ENCODE assay signal across 8 mouse cellular contexts in genomic region chr2:130450434-130450796, GRCm38 (mm10). TPM values are rescaled to one million over a fixed set of nuclear protein-coding genes. Genes with fewer than 3 reads are reported as not detected.
DNase-seq lines count a peak whose midpoint lies in the region; ATAC-seq and TF ChIP-seq lines count a peak whose summit lies in the region.

No protein-coding gene starts in this region.

- H3K27me3 ChIP-seq in G1E (ENCODE audit: insufficient read depth, low read length), result no peaks in the 10 kb centered on the region
- no peaks in the 10 kb centered on the region for H3K27me3 ChIP-seq in forebrain, embryonic 15.5 days
- H3K27me3 ChIP-seq in hindbrain, embryonic 11.5 days (ENCODE audit: control insufficient read depth, insufficient read depth, low read length), result peaks cover 2% of the 10 kb centered on the region; the same call in 1 of the 2 replicates
- peaks cover 6% of the 10 kb centered on the region for H3K27me3 ChIP-seq in lung, embryonic 16.5 days (ENCODE audit: control insufficient read depth, insufficient read depth, low read depth, low read length)

- peak; percentile 70 for DNase-seq in G1E (ENCODE audit: low spot score)
- no peak for DNase-seq in hindbrain, embryonic 11.5 days (ENCODE audit: low spot score)
- peak; percentile 81 for DNase-seq in layer of hippocampus, postnatal 36 days
- DNase-seq in ovary, postnatal 14 days (ENCODE audit: low spot score), result peak; percentile 56
- DNase-seq in T-cell, adult 2 months (ENCODE audit: low spot score), result no peak

- H3K4me2 ChIP-seq in forebrain, embryonic 15.5 days (replicated peaks), result peak overlapping the region; percentile 75
- peak overlapping the region; percentile 82 for H3K4me2 ChIP-seq in hindbrain, embryonic 11.5 days (replicated peaks; ENCODE audit: low read depth, low read length)
- peak overlapping the region; percentile 70 for H3K4me2 ChIP-seq in lung, embryonic 16.5 days (ENCODE audit: low read depth, low read length)

- ATAC-seq in G1E (ENCODE audit: extremely low read depth, insufficient number of reproducible peaks, low FRiP score, poor library complexity, severe bottlenecking), result no peak
- ATAC-seq in forebrain, embryonic 15.5 days (replicated peaks), result peak; percentile 89
- ATAC-seq in hindbrain, embryonic 11.5 days (ENCODE audit: low FRiP score), result peak; percentile 84
- ATAC-seq in lung, embryonic 16.5 days (ENCODE audit: low read depth), result peak; percentile 90

- H3K9ac ChIP-seq in forebrain, embryonic 15.5 days (replicated peaks), result peak overlapping the region; percentile 74
- peak overlapping the region; percentile 88 for H3K9ac ChIP-seq in hindbrain, embryonic 11.5 days (ENCODE audit: low read depth, low read length)
- peak overlapping the region; percentile 85 for H3K9ac ChIP-seq in lung, embryonic 16.5 days (ENCODE audit: low read length)

- no peaks in the 10 kb centered on the region for H3K9me3 ChIP-seq in G1E (replicated peaks)
- H3K9me3 ChIP-seq in forebrain, embryonic 15.5 days, result no peaks in the 10 kb centered on the region
- no peaks in the 10 kb centered on the region for H3K9me3 ChIP-seq in hindbrain, embryonic 11.5 days (ENCODE audit: control insufficient read depth, low read length)
- no peaks in the 10 kb centered on the region for H3K9me3 ChIP-seq in lung, embryonic 16.5 days (ENCODE audit: control insufficient read depth, low read length)

- no peak for TF ChIP-seq CTCF in G1E (IDR thresholded peaks at IDR 0.05; ENCODE audit: low read depth, low read length)

- peaks cover 49% of the 10 kb centered on the region for H3K4me1 ChIP-seq in G1E (ENCODE audit: insufficient read depth, low read depth, low read length)
- H3K4me1 ChIP-seq in brown adipose tissue, adult 24 weeks (ENCODE audit: control insufficient read depth, insufficient read depth, insufficient read length, low read length), result peaks cover 5% of the 10 kb centered on the region
- H3K4me1 ChIP-seq in forebrain, embryonic 15.5 days, result peaks cover 46% of the 10 kb centered on the region
- 0 out of 2 replicates have a peak, but pooled peaks cover 2% of the 10 kb centered on the region for H3K4me1 ChIP-seq in hindbrain, embryonic 11.5 days (replicated peaks; ENCODE audit: control insufficient read depth, insufficient read depth, low read length)
- peaks cover 13% of the 10 kb centered on the region; the same call in 1 of the 2 replicates for H3K4me1 ChIP-seq in lung, embryonic 16.5 days (replicated peaks; ENCODE audit: control insufficient read depth, insufficient read depth, low read length)

- peak overlapping the region; percentile 75 for H3K27ac ChIP-seq in brown adipose tissue, adult 24 weeks (replicated peaks; ENCODE audit: low read depth, low read length)
- H3K27ac ChIP-seq in forebrain, embryonic 15.5 days (replicated peaks), result peak overlapping the region; percentile 88
- H3K27ac ChIP-seq in hindbrain, embryonic 11.5 days (ENCODE audit: low read depth, low read length), result peak overlapping the region; percentile 77
- H3K27ac ChIP-seq in lung, embryonic 16.5 days (ENCODE audit: low read length), result peak overlapping the region; percentile 73

- H3K4me3 ChIP-seq in G1E (ENCODE audit: low read depth, low read length), result peak overlapping the region; percentile 91
- H3K4me3 ChIP-seq in brown adipose tissue, adult 24 weeks (ENCODE audit: insufficient read depth, low read depth, low read length), result peak overlapping the region; percentile 92
- peak overlapping the region; percentile 89 for H3K4me3 ChIP-seq in forebrain, embryonic 15.5 days
- peak overlapping the region; percentile 91 for H3K4me3 ChIP-seq in hindbrain, embryonic 11.5 days (ENCODE audit: low read depth, low read length)
- peak overlapping the region; percentile 84 for H3K4me3 ChIP-seq in lung, embryonic 16.5 days (ENCODE audit: low read length)

- 1% methylated on average over 43 of the region's 47 CpGs for WGBS in forebrain, embryonic 15.5 days
- under 1% methylated on average over 38 of the region's 47 CpGs for WGBS in hindbrain, embryonic 11.5 days
- under 1% methylated on average over 35 of the region's 47 CpGs for WGBS in lung, embryonic 16.5 days

- peaks cover 14% of the 10 kb centered on the region for H3K36me3 ChIP-seq in G1E (replicated peaks)
- H3K36me3 ChIP-seq in forebrain, embryonic 15.5 days, result 0 out of 2 replicates have a peak, but pooled peaks cover 2% of the 10 kb centered on the region
- no peaks in the 10 kb centered on the region for H3K36me3 ChIP-seq in hindbrain, embryonic 11.5 days (ENCODE audit: control insufficient read depth, insufficient read depth, low read length)
- H3K36me3 ChIP-seq in lung, embryonic 16.5 days (ENCODE audit: control insufficient read depth, insufficient read depth, low read length), result no peaks in the 10 kb centered on the region

RNA-seq across cellular contexts. Expression of gene Ptpra, which starts 0.3 kb away (rescaled TPM):
- total RNA-seq in G1E (2014; fragmentation: Nextera tagmentation) (60.6 and 97.7 TPM in 2 replicates), G1E (2017) (119 and 127 TPM in 2 replicates)
- polyA plus RNA-seq in G1E (2012), result 11.4 and 22.6 TPM in 2 replicates
- 38.6 and 52.5 TPM in 2 replicates for polyA plus RNA-seq in brown adipose tissue, adult 24 weeks (2012; ENCODE audit: insufficient read depth, insufficient read length, missing spikeins)
- 146 and 160 TPM in 2 replicates for polyA plus RNA-seq in forebrain, embryonic 15.5 days (2015; fragmentation: Nextera tagmentation; extraction: Ambion mirVana)
- polyA plus RNA-seq in hindbrain, embryonic 11.5 days (2014; fragmentation: Nextera tagmentation; extraction: Ambion mirVana), result 102 TPM in 2 replicates
- total RNA-seq in layer of hippocampus, postnatal 36 days (2021), result 100 to 1,000 TPM; 318 to 339 TPM
- 68.0 and 68.3 TPM in 2 replicates for polyA plus RNA-seq in lung, embryonic 16.5 days (2015; fragmentation: Nextera tagmentation; extraction: Ambion mirVana)

RNA-seq across cellular contexts. Expression of gene Pced1a, which starts 25.9 kb away (rescaled TPM):
- 16.9 and 17.6 TPM in 2 replicates for total RNA-seq in G1E (2014; fragmentation: Nextera tagmentation)
- 13.9 and 20.0 TPM in 2 replicates for total RNA-seq in G1E (2017)
- polyA plus RNA-seq in G1E (2012), result 17.4 and 19.7 TPM in 2 replicates
- 6.9 and 10.4 TPM in 2 replicates for polyA plus RNA-seq in brown adipose tissue, adult 24 weeks (2012; ENCODE audit: insufficient read depth, insufficient read length, missing spikeins)
- polyA plus RNA-seq in forebrain, embryonic 15.5 days (2015; fragmentation: Nextera tagmentation; extraction: Ambion mirVana), result 12.4 and 12.8 TPM in 2 replicates
- polyA plus RNA-seq in hindbrain, embryonic 11.5 days (2014; fragmentation: Nextera tagmentation; extraction: Ambion mirVana), result 8.1 and 10.3 TPM in 2 replicates
- total RNA-seq in layer of hippocampus, postnatal 36 days (2021), result 10 to 100 TPM; 23.1 to 26.0 TPM
- polyA plus RNA-seq in lung, embryonic 16.5 days (2015; fragmentation: Nextera tagmentation; extraction: Ambion mirVana), result 14.4 TPM in 2 replicates

RNA-seq across cellular contexts. Expression of gene Vps16, which starts 26.3 kb away (rescaled TPM):
- total RNA-seq in G1E (2014; fragmentation: Nextera tagmentation) (55.2 and 58.9 TPM in 2 replicates), G1E (2017) (180 and 190 TPM in 2 replicates)
- 12.6 and 20.2 TPM in 2 replicates for polyA plus RNA-seq in G1E (2012)
- 28.7 and 31.8 TPM in 2 replicates for polyA plus RNA-seq in brown adipose tissue, adult 24 weeks (2012; ENCODE audit: insufficient read depth, insufficient read length, missing spikeins)
- 116 and 119 TPM in 2 replicates for polyA plus RNA-seq in forebrain, embryonic 15.5 days (2015; fragmentation: Nextera tagmentation; extraction: Ambion mirVana)
- polyA plus RNA-seq in hindbrain, embryonic 11.5 days (2014; fragmentation: Nextera tagmentation; extraction: Ambion mirVana), result 70.2 and 78.5 TPM in 2 replicates
- 10 to 100 TPM; 85.2 to 98.0 TPM for total RNA-seq in layer of hippocampus, postnatal 36 days (2021)
- 84.3 and 84.5 TPM in 2 replicates for polyA plus RNA-seq in lung, embryonic 16.5 days (2015; fragmentation: Nextera tagmentation; extraction: Ambion mirVana)

RNA-seq across cellular contexts. Expression of gene Tmem239, which starts 44.1 kb away (rescaled TPM):
- total RNA-seq in G1E (2014; fragmentation: Nextera tagmentation) (not detected in 2 replicates), G1E (2017) (not detected in 2 replicates)
- not detected in 2 replicates for polyA plus RNA-seq in G1E (2012)
- polyA plus RNA-seq in brown adipose tissue, adult 24 weeks (2012; ENCODE audit: insufficient read depth, insufficient read length, missing spikeins), result not detected in 2 replicates
- not detected in 2 replicates for polyA plus RNA-seq in forebrain, embryonic 15.5 days (2015; fragmentation: Nextera tagmentation; extraction: Ambion mirVana)
- not detected in 2 replicates for polyA plus RNA-seq in hindbrain, embryonic 11.5 days (2014; fragmentation: Nextera tagmentation; extraction: Ambion mirVana)
- total RNA-seq in layer of hippocampus, postnatal 36 days (2021), result not detected
- polyA plus RNA-seq in lung, embryonic 16.5 days (2015; fragmentation: Nextera tagmentation; extraction: Ambion mirVana), result not detected in 2 replicates

RNA-seq across cellular contexts. Expression of gene 1700020A23Rik, which starts 45.4 kb away (rescaled TPM):
- total RNA-seq in G1E (2014; fragmentation: Nextera tagmentation) (not detected in 2 replicates), G1E (2017) (not detected in 2 replicates)
- not detected in 2 replicates for polyA plus RNA-seq in G1E (2012)
- polyA plus RNA-seq in brown adipose tissue, adult 24 weeks (2012; ENCODE audit: insufficient read depth, insufficient read length, missing spikeins), result not detected in 2 replicates
- polyA plus RNA-seq in forebrain, embryonic 15.5 days (2015; fragmentation: Nextera tagmentation; extraction: Ambion mirVana), result 0.42 and 0.45 TPM in 2 replicates
- polyA plus RNA-seq in hindbrain, embryonic 11.5 days (2014; fragmentation: Nextera tagmentation; extraction: Ambion mirVana), result not detected in 2 replicates
- not detected for total RNA-seq in layer of hippocampus, postnatal 36 days (2021)
- polyA plus RNA-seq in lung, embryonic 16.5 days (2015; fragmentation: Nextera tagmentation; extraction: Ambion mirVana), result 0.31 TPM in 1 of 2 replicates, not detected in the other

Comparison
In these comparisons a context has a peak if more than half of its experiments do, and no peak if none do; other contexts are left out.
1. DNase-seq: peak in G1E (single experiment), layer of hippocampus, postnatal 36 days (2 of 2) and ovary, postnatal 14 days (single experiment); none in hindbrain, embryonic 11.5 days (single experiment) and T-cell, adult 2 months (single experiment).
2. Peak in every context shown above with its lines, with median percentiles within 50 percentile points of each other: H3K4me3 ChIP-seq, H3K27ac ChIP-seq, H3K4me2 ChIP-seq and H3K9ac ChIP-seq.